Mouse (Mus musculus) limb, embryonic 11.5 days (tissue): ENCODE measurements at regions not wholly inside any gene's neighbourhood (a gene's known extent, or its start where the extent isn't known, plus 50 kb on each side); places are given as distances from the start of the nearest gene placed in this dataset.

Experiments used
- ATAC-seq: fragments of 200-750 bp; cut with Nextera tagmentation; 2 replicates; pipeline ENCODE4 v1.8.0; 2017; ENCODE audit warnings: low read depth; ENCODE audit not compliant: insufficient number of reproducible peaks, low FRiP score, low TSS enrichment
- DNase-seq: peaks from one replicate; pipeline ENCODE4 v3.0.0-alpha.2; 2015; ENCODE audit warnings: low spot score
- H3K27ac ChIP-seq: fragments of 300-500 bp; sonication (generic); replicated peaks from 2 replicates; pipeline ENCODE4 v1.5.1; 2014; ENCODE audit warnings: low read depth, mild to moderate bottlenecking, low read length
- H3K27me3 ChIP-seq: fragments of 300-500 bp; sonication (generic); 2 replicates; pipeline ENCODE4 v1.6.1; 2014; ENCODE audit warnings: mild to moderate bottlenecking, low read length, mixed read lengths; ENCODE audit not compliant: control insufficient read depth, insufficient read depth
- H3K36me3 ChIP-seq: fragments of 300-500 bp; sonication (generic); 2 replicates; pipeline ENCODE4 v1.6.1; 2014; ENCODE audit warnings: mild to moderate bottlenecking, low read length, moderate library complexity, mixed read lengths; ENCODE audit not compliant: control insufficient read depth, insufficient read depth
- H3K4me1 ChIP-seq: fragments of 300-500 bp; sonication (generic); 2 replicates; pipeline ENCODE4 v1.6.1; 2014; ENCODE audit warnings: low read length, mixed read lengths; ENCODE audit not compliant: control insufficient read depth, insufficient read depth
- H3K4me2 ChIP-seq: fragments of 300-500 bp; sonication (generic); 2 replicates; pipeline ENCODE4 v1.6.1; 2014; ENCODE audit warnings: low read depth, mild to moderate bottlenecking, moderate library complexity; ENCODE audit not compliant: severe bottlenecking
- H3K4me3 ChIP-seq: fragments of 300-500 bp; sonication (generic); 2 replicates; pipeline ENCODE4 v1.5.1; 2014; ENCODE audit warnings: low read depth, low read length
- H3K9ac ChIP-seq: fragments of 300-500 bp; sonication (generic); 2 replicates; pipeline ENCODE4 v1.6.1; 2014; ENCODE audit warnings: mild to moderate bottlenecking, low read length
- H3K9me3 ChIP-seq: fragments of 300-500 bp; sonication (generic); 2 replicates; pipeline ENCODE4 v1.6.1; 2016; ENCODE audit warnings: low read length; ENCODE audit not compliant: control insufficient read depth
- WGBS: fragments of 180-500 bp; shearing (Covaris S2); extraction: QIAGEN DNeasy Blood & Tissue Kit; methylation state at CpG from one replicate; pipeline ENCODE4 v1.1.7; 2014; 5-methylcytosine and 5-hydroxymethylcytosine counted together

- peak; percentile 27 for DNase-seq
- Histone ChIP-seq H3K9me3 (no peaks in the 10 kb centered on the region), H3K36me3 (no peaks in the 10 kb centered on the region), H3K4me2 (no peak overlapping the region), H3K27me3 (no peaks in the 10 kb centered on the region), H3K27ac (no peak overlapping the region), H3K4me3 (no peak overlapping the region), H3K4me1 (no peaks in the 10 kb centered on the region), H3K9ac (no peak overlapping the region)
- ATAC-seq = peak; percentile 59
- WGBS = 63% methylated on average over 3 of the region's 3 CpGs
These were observed 459.0 kb upstream of the N6amt1 start for GRCm38 (mm10) chr16:86894982-86895381.

- Histone ChIP-seq H3K4me2 (no peak overlapping the region), H3K27me3 (no peaks in the 10 kb centered on the region), H3K9ac (no peak overlapping the region), H3K36me3 (no peaks in the 10 kb centered on the region), H3K4me3 (no peak overlapping the region), H3K4me1 (no peaks in the 10 kb centered on the region), H3K27ac (no peak overlapping the region), H3K9me3 (no peaks in the 10 kb centered on the region)
- WGBS = 64% methylated on average over 5 of the region's 5 CpGs
- ATAC-seq (no peak), DNase-seq (no peak)
These were observed 459.7 kb upstream of the N6amt1 start for GRCm38 (mm10) chr16:86894333-86894732.

- 81% methylated on average over 5 of the region's 5 CpGs for WGBS
- DNase-seq = no peak
- ATAC-seq = no peak
- Histone ChIP-seq H3K4me1 (no peaks in the 10 kb centered on the region), H3K4me3 (no peak overlapping the region), H3K36me3 (no peaks in the 10 kb centered on the region), H3K27me3 (no peaks in the 10 kb centered on the region), H3K4me2 (no peak overlapping the region), H3K9me3 (no peaks in the 10 kb centered on the region), H3K9ac (no peak overlapping the region), H3K27ac (no peak overlapping the region)
These were observed 465.6 kb upstream of the N6amt1 start for GRCm38 (mm10) chr16:86888421-86888820.

GRCm38 (mm10) chr16:86887605-86888004 lies 466.4 kb upstream of the N6amt1 start:
- H3K9me3 ChIP-seq = no peaks in the 10 kb centered on the region

GRCm38 (mm10) chr16:86883862-86884261 lies 470.1 kb upstream of the N6amt1 start:
- no peaks in the 10 kb centered on the region for H3K27me3 ChIP-seq
- 82% methylated on average over 7 of the region's 7 CpGs for WGBS

More at GRCm38 (mm10) chr16:86887605-86888004, 466.4 kb upstream of the N6amt1 start:
- Histone ChIP-seq H3K9ac (no peak overlapping the region), H3K4me3 (no peak overlapping the region), H3K4me1 (no peaks in the 10 kb centered on the region), H3K4me2 (no peak overlapping the region), H3K27me3 (no peaks in the 10 kb centered on the region), H3K27ac (no peak overlapping the region), H3K36me3 (no peaks in the 10 kb centered on the region)
- 73% methylated on average over 4 of the region's 4 CpGs for WGBS
- DNase-seq (no peak), ATAC-seq (no peak)

GRCm38 (mm10) chr16:86882529-86882928 lies 471.5 kb upstream of the N6amt1 start:
- Histone ChIP-seq H3K4me2 (no peak overlapping the region), H3K4me1 (no peaks in the 10 kb centered on the region), H3K27me3 (no peaks in the 10 kb centered on the region), H3K9me3 (no peaks in the 10 kb centered on the region), H3K36me3 (no peaks in the 10 kb centered on the region), H3K27ac (no peak overlapping the region), H3K9ac (no peak overlapping the region), H3K4me3 (no peak overlapping the region)
- ATAC-seq = peak; percentile 75; the same call in 1 of the 2 replicates
- 23% methylated on average over 6 of the region's 6 CpGs for WGBS
- DNase-seq = peak; percentile 80

More at GRCm38 (mm10) chr16:86883862-86884261, 470.1 kb upstream of the N6amt1 start:
- DNase-seq = no peak
- no peak for ATAC-seq
- no peaks in the 10 kb centered on the region for H3K4me1 ChIP-seq
- no peak overlapping the region for H3K27ac ChIP-seq
- H3K36me3 ChIP-seq = no peaks in the 10 kb centered on the region
- no peak overlapping the region for H3K4me2 ChIP-seq
- no peak overlapping the region for H3K4me3 ChIP-seq
- H3K9me3 ChIP-seq = no peaks in the 10 kb centered on the region
- no peak overlapping the region for H3K9ac ChIP-seq

GRCm38 (mm10) chr16:86881583-86881982 lies 472.4 kb upstream of the N6amt1 start:
- WGBS = 72% methylated on average over 5 of the region's 5 CpGs
- no peaks in the 10 kb centered on the region for H3K9me3 ChIP-seq
- H3K4me3 ChIP-seq = no peak overlapping the region
- H3K27ac ChIP-seq = no peak overlapping the region
- no peak overlapping the region for H3K9ac ChIP-seq
- H3K4me2 ChIP-seq = no peak overlapping the region
- no peaks in the 10 kb centered on the region for H3K36me3 ChIP-seq
- no peaks in the 10 kb centered on the region for H3K27me3 ChIP-seq
- H3K4me1 ChIP-seq = no peaks in the 10 kb centered on the region
- DNase-seq (no peak), ATAC-seq (no peak)

- H3K9ac ChIP-seq = no peak overlapping the region
- no peaks in the 10 kb centered on the region for H3K4me1 ChIP-seq
- DNase-seq (no peak), ATAC-seq (no peak)
- no peaks in the 10 kb centered on the region for H3K36me3 ChIP-seq
- H3K4me3 ChIP-seq = no peak overlapping the region
- no peak overlapping the region for H3K27ac ChIP-seq
- no peaks in the 10 kb centered on the region for H3K27me3 ChIP-seq
- no peaks in the 10 kb centered on the region for H3K9me3 ChIP-seq
- WGBS = 87% methylated on average over 2 of the region's 2 CpGs
- no peak overlapping the region for H3K4me2 ChIP-seq
These were observed 493.2 kb upstream of the N6amt1 start for GRCm38 (mm10) chr16:86860828-86861227.

- Histone ChIP-seq H3K4me2 (no peak overlapping the region), H3K27ac (no peak overlapping the region), H3K36me3 (no peaks in the 10 kb centered on the region), H3K4me3 (no peak overlapping the region), H3K9me3 (no peaks in the 10 kb centered on the region), H3K4me1 (no peaks in the 10 kb centered on the region), H3K27me3 (no peaks in the 10 kb centered on the region), H3K9ac (no peak overlapping the region)
- ATAC-seq (no peak), DNase-seq (no peak)
- 71% methylated on average over 2 of the region's 2 CpGs for WGBS
These were observed 498.1 kb upstream of the N6amt1 start for GRCm38 (mm10) chr16:86855891-86856290.
